Mouse (Mus musculus): ENCODE data around the gene Mmachc. TPM values are rescaled to one million over a fixed set of nuclear protein-coding genes. Genes with fewer than 3 reads are reported as not detected.

The Mmachc gene
- polyA plus RNA-seq, 1 experiment from 2014 or later: 18.9 TPM

GRCm38 (mm10) chr4:116720343-116721097 is 12.3 kb upstream of the Mmachc start, which contains the start of gene Tesk2:
Gene Tesk2 (plus strand): TSS chr4:116720948.
- H3K36me3 ChIP-seq: peaks cover 10% of the 10 kb centered on the region
- peaks cover 21% of the 10 kb centered on the region for H3K4me1 ChIP-seq
- H3K27me3 ChIP-seq (replicated peaks): no peaks in the 10 kb centered on the region
- under 1% methylated on average over 34 of the region's 34 CpGs for WGBS (ENCODE audit: insufficient replicate concordance)
- H3K9ac ChIP-seq: peak within 1 kb of the TSS; percentile 83
- no peaks in the 10 kb centered on the region for H3K9me3 ChIP-seq (replicated peaks)
- peak within 1 kb of the TSS; percentile 77 for H3K4me3 ChIP-seq
- peak within 1 kb of the TSS; percentile 73 for H3K27ac ChIP-seq
- peak; percentile 95 for ATAC-seq
- H3K4me2 ChIP-seq: peak within 1 kb of the TSS; percentile 97

DNA sequence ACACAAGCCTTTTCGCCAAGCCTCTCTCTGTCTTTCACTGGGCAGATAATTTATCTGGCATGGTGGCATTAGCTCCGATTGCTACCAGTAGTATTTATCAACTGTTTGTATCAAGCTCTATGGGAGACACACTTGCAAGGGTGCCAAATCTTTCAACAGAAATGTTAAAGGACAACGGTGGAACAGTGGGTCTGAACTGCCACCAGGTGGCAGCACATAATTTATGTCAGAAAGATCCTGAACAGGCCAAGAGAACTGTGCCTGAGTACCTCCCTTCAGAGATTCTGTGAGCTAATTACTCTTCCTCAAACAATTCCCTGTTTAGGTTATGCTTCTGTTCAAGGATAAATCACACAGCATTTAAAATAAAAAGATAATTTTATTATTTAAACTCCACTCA is 11.2 kb upstream of the Mmachc start:
- no peaks in the 10 kb centered on the region for H3K9me3 ChIP-seq (replicated peaks)
- no peak overlapping the region for H3K4me2 ChIP-seq
- H3K4me1 ChIP-seq: peaks cover 21% of the 10 kb centered on the region
- no peak for ATAC-seq
- peaks cover 20% of the 10 kb centered on the region for H3K36me3 ChIP-seq
- no peaks in the 10 kb centered on the region for H3K27me3 ChIP-seq (replicated peaks)
- H3K27ac ChIP-seq: no peak overlapping the region
- H3K4me3 ChIP-seq: no peak overlapping the region
- 15% methylated on average over 3 of the region's 3 CpGs for WGBS (ENCODE audit: insufficient replicate concordance)
- no peak overlapping the region for H3K9ac ChIP-seq

DNA sequence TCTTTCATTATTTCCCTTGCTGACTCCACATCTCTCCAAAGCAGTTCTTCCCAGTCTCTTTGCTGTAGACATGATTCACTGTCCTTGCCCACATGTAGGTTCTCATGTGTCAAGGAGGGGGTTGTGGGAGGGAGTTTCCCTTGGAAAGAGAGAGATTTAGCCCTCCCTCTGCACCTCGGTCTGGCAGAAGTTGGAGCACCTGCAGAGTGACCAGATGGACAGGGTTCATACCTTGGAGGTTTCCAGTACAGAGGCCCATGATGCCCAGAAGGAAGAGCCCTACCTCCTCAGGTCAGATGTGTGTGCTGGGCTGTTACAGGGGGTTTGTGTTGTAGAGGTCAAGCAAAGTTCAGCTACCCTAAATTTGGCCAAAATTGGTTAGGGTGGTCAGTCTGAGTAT is 4.3 kb upstream of the Mmachc start:
- H3K27me3 ChIP-seq (replicated peaks): no peaks in the 10 kb centered on the region
- no peak overlapping the region for H3K4me3 ChIP-seq
- ATAC-seq: no peak
- no peaks in the 10 kb centered on the region for H3K9me3 ChIP-seq (replicated peaks)
- WGBS (ENCODE audit: insufficient replicate concordance): 84% methylated on average over 1 of the region's 1 CpGs
- peaks cover 33% of the 10 kb centered on the region for H3K36me3 ChIP-seq
- no peak overlapping the region for H3K9ac ChIP-seq
- no peak overlapping the region for H3K4me2 ChIP-seq
- H3K27ac ChIP-seq: no peak overlapping the region
- peaks cover 24% of the 10 kb centered on the region for H3K4me1 ChIP-seq

- H3K9me3 ChIP-seq (replicated peaks): no peaks in the 10 kb centered on the region
- H3K36me3 ChIP-seq: peaks cover 20% of the 10 kb centered on the region
- WGBS (ENCODE audit: insufficient replicate concordance): 81% methylated on average over 2 of the region's 2 CpGs
- no peak for ATAC-seq
- 0 out of 2 replicates have a peak overlapping the region, but pooled peaks have one; percentile 87 for H3K4me2 ChIP-seq
- no peak overlapping the region for H3K9ac ChIP-seq
- peaks cover 33% of the 10 kb centered on the region for H3K4me1 ChIP-seq
- no peak overlapping the region for H3K4me3 ChIP-seq
- no peak overlapping the region for H3K27ac ChIP-seq
- no peaks in the 10 kb centered on the region for H3K27me3 ChIP-seq (replicated peaks)
These were observed 1.9 kb upstream of the Mmachc start for GRCm38 (mm10) chr4:116710154-116710553.

DNA sequence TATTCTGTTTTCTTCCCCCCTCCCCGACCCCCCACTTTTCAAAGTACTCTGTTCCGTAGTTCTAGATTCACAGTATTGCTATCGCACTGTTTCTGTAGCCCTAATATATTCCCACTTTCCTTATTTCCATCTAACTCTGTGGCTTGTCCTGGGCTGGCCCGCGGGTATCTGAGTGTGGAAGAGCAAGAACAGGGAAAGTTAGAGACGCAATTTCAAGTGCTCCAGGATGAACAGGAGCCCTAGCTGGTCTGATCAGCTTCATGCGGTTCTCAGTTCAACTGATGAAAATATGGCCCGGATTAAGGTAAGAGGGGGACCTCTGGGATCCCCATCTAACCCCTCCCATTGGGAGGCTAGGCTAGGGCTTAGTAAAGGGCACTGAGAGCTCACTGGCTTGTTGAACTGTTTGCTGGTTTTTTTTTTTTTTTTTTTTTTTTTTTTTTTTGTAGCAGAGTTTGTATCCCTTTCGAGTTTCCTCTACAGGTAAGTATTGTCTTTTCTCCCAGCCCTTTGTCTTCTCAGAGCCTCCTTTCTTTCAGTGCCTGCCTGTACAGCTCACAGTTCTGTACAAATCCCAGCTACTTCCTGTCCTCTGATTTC is 685 bp upstream of the Mmachc start:
- H3K9me3 ChIP-seq (replicated peaks): no peaks in the 10 kb centered on the region
- peak overlapping the region; percentile 69 for H3K4me3 ChIP-seq
- H3K27me3 ChIP-seq (replicated peaks): no peaks in the 10 kb centered on the region
- WGBS (ENCODE audit: insufficient replicate concordance): 5% methylated on average over 9 of the region's 9 CpGs
- H3K36me3 ChIP-seq: peaks cover 17% of the 10 kb centered on the region
- peak overlapping the region; percentile 87 for H3K4me2 ChIP-seq
- peaks cover 33% of the 10 kb centered on the region for H3K4me1 ChIP-seq
- peak; percentile 2 for ATAC-seq
- H3K9ac ChIP-seq: peak overlapping the region; percentile 74
- H3K27ac ChIP-seq: peak overlapping the region; percentile 69

DNA sequence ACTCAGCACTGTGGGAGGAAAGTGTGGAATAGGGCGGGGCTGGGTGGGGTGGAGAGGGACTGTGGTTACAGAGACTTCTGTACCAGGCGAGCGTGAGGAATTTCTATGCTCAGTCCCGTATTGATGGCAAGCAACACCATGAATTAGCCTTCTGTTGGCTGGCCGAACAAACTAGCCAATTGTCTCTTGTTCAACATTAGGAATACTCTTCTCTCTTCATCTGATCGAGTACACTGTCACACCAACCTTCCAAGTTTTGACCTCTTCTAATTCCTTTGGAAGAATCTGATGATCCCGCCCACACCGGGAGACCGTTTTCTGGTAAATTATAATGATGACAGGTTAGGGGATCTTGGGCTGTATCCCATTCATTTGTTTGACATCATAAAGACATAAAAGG is 540 bp downstream of the Mmachc start:
- 5% methylated on average over 9 of the region's 9 CpGs for WGBS (ENCODE audit: insufficient replicate concordance)
- Histone ChIP-seq H3K9me3 (replicated peaks) (no peaks in the 10 kb centered on the region), H3K27ac (0 out of 2 replicates have a peak overlapping the region, but pooled peaks have one; percentile 69), H3K4me3 (peak overlapping the region; percentile 69), H3K4me2 (peak overlapping the region; percentile 87), H3K4me1 (peaks cover 33% of the 10 kb centered on the region), H3K27me3 (replicated peaks) (no peaks in the 10 kb centered on the region), H3K9ac (peak overlapping the region; percentile 72), H3K36me3 (peaks cover 23% of the 10 kb centered on the region)
- ATAC-seq: no peak

DNA sequence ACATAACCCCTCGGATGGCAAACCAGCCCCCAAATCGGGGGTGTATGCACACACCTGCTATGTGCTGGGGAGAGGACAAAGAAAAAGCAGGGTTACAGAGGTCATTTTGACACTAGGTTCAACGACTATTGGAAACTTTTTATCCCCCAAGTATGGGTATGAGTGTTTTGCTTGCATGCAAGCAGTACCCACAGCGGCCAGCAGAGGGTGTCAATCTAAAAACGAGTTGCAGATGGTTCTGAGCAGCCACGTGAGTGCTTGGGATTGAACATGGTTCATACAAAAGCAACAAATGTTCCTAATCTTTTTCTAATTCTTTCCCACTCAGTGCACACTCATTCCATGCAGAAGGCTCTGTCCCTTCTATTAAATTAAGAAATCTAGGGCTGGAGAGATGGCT is 4.4 kb downstream of the Mmachc start:
- H3K27ac ChIP-seq: no peak overlapping the region
- no peaks in the 10 kb centered on the region for H3K9me3 ChIP-seq (replicated peaks)
- peaks cover 44% of the 10 kb centered on the region for H3K36me3 ChIP-seq
- H3K9ac ChIP-seq: no peak overlapping the region
- no peaks in the 10 kb centered on the region for H3K27me3 ChIP-seq (replicated peaks)
- no peak for ATAC-seq
- no peak overlapping the region for H3K4me2 ChIP-seq
- H3K4me1 ChIP-seq: peaks cover 15% of the 10 kb centered on the region
- 31% methylated on average over 6 of the region's 6 CpGs for WGBS (ENCODE audit: insufficient replicate concordance)
- H3K4me3 ChIP-seq: no peak overlapping the region

DNA sequence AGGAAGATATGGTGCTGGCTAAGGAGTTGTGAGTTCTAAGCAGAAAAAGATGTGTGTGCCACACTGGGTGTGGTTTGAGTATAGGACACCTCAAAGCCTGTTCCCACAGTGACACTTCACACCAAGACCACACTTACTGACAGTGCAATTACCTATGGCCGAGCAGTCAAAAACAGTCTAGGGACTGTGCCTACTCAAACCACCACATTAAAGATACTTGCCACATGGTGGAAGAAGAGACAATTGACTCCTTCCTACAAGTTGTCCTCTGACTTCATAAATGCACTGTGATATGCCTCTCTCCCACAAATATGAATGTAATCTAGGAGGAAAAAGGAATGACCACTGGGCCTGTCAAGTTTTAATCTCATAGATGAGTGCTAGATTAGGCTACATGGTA is 7.2 kb downstream of the Mmachc start:
- WGBS (ENCODE audit: insufficient replicate concordance): 74% methylated on average over 1 of the region's 1 CpGs
- Histone ChIP-seq H3K4me3 (no peak overlapping the region), H3K9ac (no peak overlapping the region), H3K4me1 (peaks cover 3% of the 10 kb centered on the region; the same call in 1 of the 2 replicates), H3K27me3 (replicated peaks) (no peaks in the 10 kb centered on the region), H3K27ac (no peak overlapping the region), H3K36me3 (peaks cover 72% of the 10 kb centered on the region), H3K9me3 (replicated peaks) (no peaks in the 10 kb centered on the region), H3K4me2 (no peak overlapping the region)
- no peak for ATAC-seq

- 49% methylated on average over 2 of the region's 2 CpGs for WGBS (ENCODE audit: insufficient replicate concordance)
These were observed 9.4 kb downstream of the Mmachc start for GRCm38 (mm10) chr4:116698693-116699342.

GRCm38 (mm10) chr4:116693785-116694184 is 14.4 kb downstream of the Mmachc start:
- no peak for ATAC-seq
- Histone ChIP-seq H3K36me3 (peaks cover 98% of the 10 kb centered on the region), H3K27me3 (replicated peaks) (no peaks in the 10 kb centered on the region), H3K4me1 (peaks cover 8% of the 10 kb centered on the region; the same call in 1 of the 2 replicates), H3K9ac (no peak overlapping the region), H3K27ac (no peak overlapping the region), H3K9me3 (replicated peaks) (no peaks in the 10 kb centered on the region), H3K4me2 (no peak overlapping the region), H3K4me3 (no peak overlapping the region)
- WGBS (ENCODE audit: insufficient replicate concordance): 68% methylated on average over 2 of the region's 2 CpGs

More at GRCm38 (mm10) chr4:116698693-116699342, 9.4 kb downstream of the Mmachc start:
- Histone ChIP-seq H3K36me3 (peaks cover 86% of the 10 kb centered on the region), H3K4me1 (peaks cover 3% of the 10 kb centered on the region; the same call in 1 of the 2 replicates), H3K4me2 (no peak overlapping the region), H3K27ac (no peak overlapping the region), H3K27me3 (replicated peaks) (no peaks in the 10 kb centered on the region), H3K4me3 (no peak overlapping the region), H3K9ac (no peak overlapping the region), H3K9me3 (replicated peaks) (no peaks in the 10 kb centered on the region)
- ATAC-seq: no peak

- ATAC-seq: no peak
- peaks cover 96% of the 10 kb centered on the region for H3K36me3 ChIP-seq
These were observed 16.1 kb downstream of the Mmachc start for GRCm38 (mm10) chr4:116692146-116692545.

More at GRCm38 (mm10) chr4:116692146-116692545, 16.1 kb downstream of the Mmachc start:
- WGBS (ENCODE audit: insufficient replicate concordance): 78% methylated on average over 2 of the region's 2 CpGs
- H3K4me2 ChIP-seq: no peak overlapping the region
- H3K27ac ChIP-seq: no peak overlapping the region
- no peak overlapping the region for H3K4me3 ChIP-seq
- H3K4me1 ChIP-seq: peaks cover 18% of the 10 kb centered on the region
- no peak overlapping the region for H3K9ac ChIP-seq
- no peaks in the 10 kb centered on the region for H3K9me3 ChIP-seq (replicated peaks)
- no peaks in the 10 kb centered on the region for H3K27me3 ChIP-seq (replicated peaks)
